Mouse (Mus musculus): ENCODE data around the gene Cnga4. TPM values are rescaled to one million over a fixed set of nuclear protein-coding genes. Genes with fewer than 3 reads are reported as not detected.
"Not testable (repeated sequence)": the region's sequence is repeated elsewhere in the genome, so short reads cannot be mapped to it uniquely, and the experiment has no call there.

Gene Cnga4
- total RNA-seq, 2 experiments from 2014 or later: not detected

- no peak for DNase-seq (ENCODE audit: low spot score)
These were observed 10.0 kb downstream of the Cnga4 start for GRCm38 (mm10) chr7:105414385-105414784.

GRCm38 (mm10) chr7:105416529-105416928 lies 12.2 kb downstream of the Cnga4 start:
- DNase-seq (ENCODE audit: low spot score): no peak

GRCm38 (mm10) chr7:105418106-105418505 lies 13.7 kb downstream of the Cnga4 start:
- no peak for DNase-seq (ENCODE audit: low spot score)

- no peak for DNase-seq (ENCODE audit: low spot score)
These were observed 16.5 kb downstream of the Cnga4 start for GRCm38 (mm10) chr7:105420903-105421302.

- no peak for DNase-seq (ENCODE audit: low spot score)
These were observed 20.0 kb downstream of the Cnga4 start for GRCm38 (mm10) chr7:105424368-105424767.

DNA sequence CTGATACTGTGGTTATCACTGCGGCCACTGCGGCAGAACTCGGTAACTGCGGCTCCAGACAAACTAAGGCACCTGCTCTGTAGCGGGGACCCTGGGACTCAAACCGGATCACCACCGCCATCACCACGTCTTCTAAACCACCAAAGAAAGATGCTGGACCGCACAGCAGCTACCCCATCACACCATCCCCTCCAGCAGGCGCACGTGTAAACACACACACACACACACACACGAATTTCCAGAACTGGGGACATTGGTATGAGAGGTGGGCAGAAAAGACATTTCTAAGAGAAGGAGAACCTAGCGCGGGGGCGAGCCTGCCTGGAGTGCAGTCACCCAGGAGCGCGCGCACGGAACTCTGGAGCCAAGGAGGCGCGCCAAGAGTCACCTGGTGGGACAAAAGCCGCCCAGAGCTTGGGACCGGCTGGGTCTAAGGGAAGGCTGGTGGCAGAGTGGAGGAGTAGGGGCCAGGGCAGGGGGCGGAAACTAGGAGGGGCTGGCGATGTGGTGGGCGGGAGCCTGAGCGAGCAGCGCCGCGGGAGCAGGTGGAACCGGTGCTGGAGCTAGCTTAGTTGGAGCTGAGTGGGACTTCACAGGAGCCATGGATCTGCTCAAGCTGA lies 21.2 kb downstream of the Cnga4 start, which contains the start of gene Cckbr:
TSS of gene Cckbr (plus strand) at position 308 of the 620 bp plus-strand sequence.
- DNase-seq (ENCODE audit: low spot score): no peak

DNA sequence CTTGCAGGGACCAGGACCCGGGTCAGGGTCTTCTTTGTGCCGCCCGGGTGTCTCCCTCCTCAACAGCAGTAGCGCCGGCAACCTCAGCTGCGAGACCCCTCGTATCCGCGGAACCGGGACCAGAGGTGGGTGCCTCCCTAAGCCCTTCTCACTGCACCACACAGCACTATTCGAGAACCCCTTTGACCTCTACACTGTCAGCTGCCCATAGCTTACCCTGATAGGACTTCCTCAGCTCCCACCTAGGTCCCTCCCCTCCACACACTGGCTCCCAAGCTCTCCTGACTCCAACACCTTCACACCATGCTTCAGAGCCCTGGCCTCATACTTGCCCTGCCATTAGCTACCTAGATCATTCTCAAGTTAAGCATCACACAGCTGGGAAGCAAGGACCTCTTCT lies 21.7 kb downstream of the Cnga4 start:
- DNase-seq (ENCODE audit: low spot score): no peak

DNA sequence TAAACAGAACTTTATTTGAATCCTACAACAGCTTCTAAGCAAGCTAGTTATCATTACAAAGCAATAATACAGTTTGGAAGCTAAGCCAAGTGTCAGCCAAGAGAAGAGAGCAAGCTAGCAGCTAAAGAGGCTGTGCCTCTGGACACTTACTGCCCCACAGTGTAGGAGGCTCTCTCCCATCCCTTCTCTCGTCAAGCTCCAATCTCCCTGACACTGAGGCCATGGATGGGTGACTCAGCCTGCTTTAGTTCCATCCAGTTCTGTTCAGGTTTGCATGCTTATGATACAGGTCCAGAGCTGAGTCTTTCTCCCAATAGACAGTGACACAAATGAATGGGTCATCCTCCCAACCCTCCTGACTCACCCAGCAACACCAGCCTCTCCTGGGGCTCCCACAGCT lies 27.7 kb downstream of the Cnga4 start:
- DNase-seq (ENCODE audit: low spot score): no peak

DNA sequence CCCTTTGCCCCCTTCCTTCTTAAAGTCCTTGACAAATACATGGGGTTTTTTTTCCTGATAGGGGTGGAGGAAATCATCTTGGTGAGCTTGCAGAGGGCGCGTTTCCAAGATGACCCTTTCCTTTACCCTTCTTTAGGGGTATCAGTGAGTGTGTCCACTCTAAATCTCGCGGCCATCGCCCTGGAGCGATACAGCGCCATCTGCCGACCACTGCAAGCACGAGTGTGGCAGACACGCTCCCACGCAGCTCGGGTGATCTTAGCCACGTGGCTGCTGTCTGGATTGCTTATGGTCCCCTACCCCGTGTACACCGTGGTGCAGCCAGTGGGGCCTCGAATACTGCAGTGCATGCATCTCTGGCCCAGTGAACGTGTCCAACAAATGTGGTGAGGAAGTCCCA lies 29.5 kb downstream of the Cnga4 start:
- no peak for DNase-seq (ENCODE audit: low spot score)

GRCm38 (mm10) chr7:105434798-105435197 lies 30.4 kb downstream of the Cnga4 start:
- DNase-seq (ENCODE audit: low spot score): no peak

DNA sequence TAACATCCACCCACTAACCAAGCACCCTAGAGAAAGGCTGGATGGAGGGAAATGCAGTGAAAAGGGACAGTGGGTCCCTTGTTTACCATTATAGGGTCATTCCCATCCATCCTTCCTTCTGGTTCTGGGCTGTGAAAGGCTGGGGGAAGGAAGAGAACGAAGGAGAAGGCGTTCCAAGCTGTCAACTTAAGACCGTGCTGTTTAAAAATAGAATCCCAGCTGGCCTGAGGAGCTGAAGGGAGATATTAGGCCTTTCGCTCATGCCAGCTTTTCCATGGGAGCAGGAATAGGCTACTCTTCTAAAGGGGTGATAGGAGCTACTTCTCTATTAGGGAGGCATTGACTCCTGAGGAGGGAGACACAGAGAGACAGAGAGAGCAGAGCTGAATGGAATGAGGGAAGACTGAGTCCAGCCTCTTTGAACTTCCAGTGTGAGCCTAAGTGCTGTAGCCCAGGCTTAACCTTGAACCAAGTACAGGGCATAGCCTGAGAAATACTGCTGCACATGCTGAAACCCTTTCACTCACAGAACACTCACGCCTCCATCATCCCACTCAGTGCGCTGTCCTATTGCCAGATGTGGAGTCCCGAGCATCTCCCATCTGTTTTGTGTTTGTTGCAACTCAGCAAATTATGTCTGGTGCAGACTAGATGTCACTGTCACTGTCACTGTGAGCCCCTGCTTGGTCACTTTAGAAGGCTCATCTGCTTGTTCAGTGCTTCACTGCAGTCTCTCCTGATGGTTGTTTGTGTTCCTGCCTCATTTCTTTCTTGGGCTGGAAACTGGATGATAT lies 33.8 kb downstream of the Cnga4 start:
- peak; percentile 7 for DNase-seq (ENCODE audit: low spot score)

DNA sequence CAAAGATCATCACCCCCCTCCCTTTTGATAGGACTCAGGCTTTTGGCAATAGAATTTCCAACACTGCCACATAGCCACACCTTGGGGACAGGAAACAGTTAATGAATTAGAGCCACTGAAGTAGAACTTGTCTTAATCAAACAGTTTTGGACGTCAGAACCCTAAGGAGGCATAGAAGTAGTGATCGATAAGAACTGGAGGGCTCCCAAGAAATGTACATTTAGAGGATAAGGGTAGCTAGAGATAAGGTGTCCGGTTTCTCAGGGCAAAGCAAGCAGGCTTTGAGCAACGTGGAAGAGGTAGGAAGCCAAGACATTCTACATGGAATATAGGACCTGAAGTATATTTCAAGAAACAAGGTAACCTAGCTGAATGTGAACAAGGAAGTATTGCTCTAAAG lies 37.1 kb downstream of the Cnga4 start:
- DNase-seq (ENCODE audit: low spot score): no peak

- no peak for DNase-seq (ENCODE audit: low spot score)
These were observed 40.7 kb downstream of the Cnga4 start for GRCm38 (mm10) chr7:105445076-105445475.

- not testable (repeated sequence) for DNase-seq (ENCODE audit: low spot score)
These were observed 49.0 kb downstream of the Cnga4 start for GRCm38 (mm10) chr7:105453345-105453744.

Other genes starting within 250 kb of the Cnga4 start
- not detected for gene Olfr684, start 240.9 kb upstream of the Cnga4 start, total RNA-seq (2021)
- gene Olfr685, start 218.6 kb upstream of the Cnga4 start, total RNA-seq (2021): not detected
- gene Olfr686, start 197.1 kb upstream of the Cnga4 start, total RNA-seq (2021): not detected
- gene Olfr688, start 116.5 kb upstream of the Cnga4 start, total RNA-seq (2021): not detected
- not detected for gene Olfr689, start 93.4 kb upstream of the Cnga4 start, total RNA-seq (2021)
- not detected for gene Olfr690, start 70.5 kb upstream of the Cnga4 start, total RNA-seq (2021)
- gene Olfr691, start 62.3 kb upstream of the Cnga4 start, total RNA-seq (2021): not detected
- gene Olfr692, start 36.3 kb upstream of the Cnga4 start, total RNA-seq (2021): not detected
- gene Gm5901, start 29.5 kb upstream of the Cnga4 start, total RNA-seq (2021): not detected
- 10 to 100 TPM; 11.0 to 12.2 TPM for gene Fam160a2, start 4.5 kb upstream of the Cnga4 start, total RNA-seq (2021)
- not detected for gene Cckbr, start 21.2 kb downstream of the Cnga4 start, total RNA-seq (2021)
- gene Cavin3, start 77.7 kb downstream of the Cnga4 start, total RNA-seq (2021): 10 to 100 TPM in 1 of 2 experiments, 1 to 10 TPM in 1; 9.1 to 13.0 TPM
- 10 to 100 TPM; 49.7 to 53.4 TPM for gene Smpd1, start 149.8 kb downstream of the Cnga4 start, total RNA-seq (2021)
- 1 to 10 TPM; 7.4 to 7.5 TPM for gene Apbb1, start 177.1 kb downstream of the Cnga4 start, total RNA-seq (2021)
- 1 to 10 TPM in 1 of 2 experiments, not detected in 1; 1.6 TPM for gene Hpx, start 195.6 kb downstream of the Cnga4 start, total RNA-seq (2021)
- gene Trim3, start 229.0 kb downstream of the Cnga4 start, total RNA-seq (2021): 10 to 100 TPM; 12.6 to 13.8 TPM
- gene Timm10b, start 235.5 kb downstream of the Cnga4 start, total RNA-seq (2021): 10 to 100 TPM; 58.3 to 59.7 TPM
- 1 to 10 TPM; 5.3 to 7.4 TPM for gene Arfip2, start 235.8 kb downstream of the Cnga4 start, total RNA-seq (2021)
- gene Gm45799, start 236.0 kb downstream of the Cnga4 start, total RNA-seq (2021): under 1 TPM; 0.57 to 0.98 TPM
- gene Dnhd1, start 246.3 kb downstream of the Cnga4 start, total RNA-seq (2021): under 1 TPM; 0.14 to 0.33 TPM